Mouse (Mus musculus) midbrain, embryonic 14.5 days (tissue): ENCODE data around the gene Kcnq5. TPM values are rescaled to one million over a fixed set of nuclear protein-coding genes. Genes with fewer than 3 reads are reported as not detected.
"Not testable (repeated sequence)": the region's sequence is repeated elsewhere in the genome, so short reads cannot be mapped to it uniquely, and the experiment has no call there.

Experiments used
- ATAC-seq: fragments of 200-750 bp; cut with Nextera tagmentation; 2 replicates; pipeline ENCODE4 v1.8.0; 2017; ENCODE audit warnings: moderate number of reproducible peaks, moderate library complexity; ENCODE audit not compliant: low FRiP score, low TSS enrichment
- DNase-seq: peaks from one replicate; pipeline ENCODE4 v3.0.0-alpha.2; 2015
- H3K27ac ChIP-seq: fragments of 300-500 bp; sonication (generic); replicated peaks from 2 replicates; pipeline ENCODE4 v1.5.1; 2014; ENCODE audit warnings: mild to moderate bottlenecking, low read depth, low read length, moderate library complexity
- H3K27me3 ChIP-seq: fragments of 300-500 bp; sonication (generic); 2 replicates; pipeline ENCODE4 v1.6.1; 2014; ENCODE audit warnings: low read length, control low read depth, mixed read lengths; ENCODE audit not compliant: control insufficient read depth, insufficient read depth
- H3K36me3 ChIP-seq: fragments of 300-500 bp; sonication (generic); 2 replicates; pipeline ENCODE4 v1.6.1; 2014; ENCODE audit warnings: low read length, control low read depth; ENCODE audit not compliant: control insufficient read depth, insufficient read depth
- H3K4me1 ChIP-seq: fragments of 300-500 bp; sonication (generic); 2 replicates; pipeline ENCODE4 v1.6.1; 2014; ENCODE audit warnings: mild to moderate bottlenecking, antibody characterized with exemption, low read length, control low read depth; ENCODE audit not compliant: control insufficient read depth, insufficient read depth
- H3K4me2 ChIP-seq: fragments of 300-500 bp; sonication (generic); 2 replicates; pipeline ENCODE4 v1.6.1; 2014; ENCODE audit warnings: mild to moderate bottlenecking, low read length, moderate library complexity
- H3K4me3 ChIP-seq: fragments of 300-500 bp; sonication (generic); replicated peaks from 2 replicates; pipeline ENCODE4 v1.5.1; 2014; ENCODE audit warnings: low read depth, low read length
- H3K9ac ChIP-seq: fragments of 300-500 bp; sonication (generic); replicated peaks from 2 replicates; pipeline ENCODE4 v1.6.1; 2014; ENCODE audit warnings: mild to moderate bottlenecking, low read length, moderate library complexity
- H3K9me3 ChIP-seq: fragments of 300-500 bp; sonication (generic); 2 replicates; pipeline ENCODE4 v1.6.1; 2016; ENCODE audit warnings: low read length, control low read depth, mixed read lengths; ENCODE audit not compliant: control insufficient read depth
- WGBS: fragments of 180-500 bp; shearing (Covaris S2); extraction: QIAGEN DNeasy Blood & Tissue Kit; methylation state at CpG from one replicate; pipeline ENCODE4 v1.1.7; 2014; 5-methylcytosine and 5-hydroxymethylcytosine counted together
- polyA plus RNA-seq: library from polyadenylated mRNA; unstranded; fragments of >200 nt; fragmentation: Nextera tagmentation; extraction: Ambion mirVana; gene quantifications from 2 replicates; pipeline ENCODE4 v1.2.1, GENCODE M21; 2014

Kcnq5 gene
- polyA plus RNA-seq, 1 experiment from 2014 or later: 1.2 TPM

DNA sequence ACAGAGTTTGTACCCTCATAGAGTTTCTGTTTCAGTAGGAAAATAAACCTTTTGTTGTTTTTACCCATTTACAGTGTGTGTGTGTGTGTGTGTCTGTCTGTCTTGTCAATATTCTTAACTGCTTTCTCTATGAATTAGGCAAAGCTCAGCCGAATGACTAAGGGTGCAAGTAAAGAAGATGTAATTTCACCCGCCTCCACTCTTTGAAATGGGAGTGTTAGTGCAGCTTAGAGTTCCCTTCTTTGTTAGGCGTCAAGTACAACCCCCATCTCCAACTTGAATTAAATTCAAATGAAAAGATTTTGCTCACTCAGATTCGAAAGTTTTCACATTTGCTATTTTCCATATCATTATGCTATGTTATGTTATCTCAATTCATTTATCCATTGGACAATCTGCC lies 361.1 kb downstream of the Kcnq5 start:
- ATAC-seq (no peak), DNase-seq (no peak)
- Histone ChIP-seq H3K27ac (no peak overlapping the region), H3K4me3 (no peak overlapping the region), H3K36me3 (no peaks in the 10 kb centered on the region), H3K4me1 (no peaks in the 10 kb centered on the region), H3K9ac (no peak overlapping the region), H3K4me2 (no peak overlapping the region), H3K9me3 (no peaks in the 10 kb centered on the region), H3K27me3 (no peaks in the 10 kb centered on the region)
- 67% methylated on average over 4 of the region's 4 CpGs for WGBS

DNA sequence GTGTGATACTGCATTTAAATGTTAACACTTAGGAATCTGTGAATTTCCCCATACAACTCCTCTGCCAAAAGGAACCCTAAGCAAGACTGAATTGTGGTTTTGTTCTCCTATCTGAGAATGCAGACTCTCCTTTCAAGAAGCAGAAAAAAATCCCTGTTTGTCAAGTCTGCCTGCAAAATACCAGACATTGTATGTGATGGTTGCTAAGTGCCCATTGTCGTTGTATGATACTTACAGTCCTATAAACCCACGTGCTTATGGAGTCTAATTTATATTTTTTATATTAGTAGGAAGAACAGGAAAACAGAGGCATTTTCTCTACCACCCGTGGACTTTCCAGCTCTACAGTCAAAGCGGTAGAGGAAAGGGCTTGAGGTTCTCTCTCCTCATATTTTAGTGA lies 367.9 kb downstream of the Kcnq5 start:
- Histone ChIP-seq H3K27ac (no peak overlapping the region), H3K4me3 (no peak overlapping the region), H3K9ac (no peak overlapping the region), H3K27me3 (no peaks in the 10 kb centered on the region), H3K4me1 (no peaks in the 10 kb centered on the region), H3K4me2 (no peak overlapping the region), H3K36me3 (no peaks in the 10 kb centered on the region), H3K9me3 (no peaks in the 10 kb centered on the region)
- DNase-seq (no peak), ATAC-seq (no peak)
- WGBS: 52% methylated on average over 4 of the region's 4 CpGs

DNA sequence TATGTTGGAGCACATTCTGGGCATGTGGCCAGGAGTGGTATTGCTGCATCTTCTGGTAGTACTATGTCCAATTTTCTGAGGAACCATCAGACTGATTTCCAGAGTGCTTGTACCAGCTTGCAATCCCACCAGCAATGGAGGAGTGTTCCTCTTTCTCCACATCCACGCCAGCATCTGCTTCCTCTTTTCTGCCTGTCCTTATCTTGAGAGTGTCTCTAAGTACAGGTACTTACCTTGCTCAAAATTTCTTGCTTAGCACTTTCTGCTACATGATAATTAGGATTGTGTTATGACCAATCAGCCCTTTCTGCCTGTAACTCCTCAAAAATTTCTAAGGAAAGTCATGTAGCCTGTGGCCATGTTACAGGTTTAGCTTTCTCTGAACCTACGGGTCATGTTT lies 394.3 kb downstream of the Kcnq5 start:
- 94% methylated on average over 2 of the region's 2 CpGs for WGBS
- not testable (repeated sequence) for H3K27ac ChIP-seq, H3K27me3 ChIP-seq, ATAC-seq, H3K4me3 ChIP-seq, H3K4me1 ChIP-seq, H3K36me3 ChIP-seq, H3K9me3 ChIP-seq, DNase-seq, H3K9ac ChIP-seq, H3K4me2 ChIP-seq

DNA sequence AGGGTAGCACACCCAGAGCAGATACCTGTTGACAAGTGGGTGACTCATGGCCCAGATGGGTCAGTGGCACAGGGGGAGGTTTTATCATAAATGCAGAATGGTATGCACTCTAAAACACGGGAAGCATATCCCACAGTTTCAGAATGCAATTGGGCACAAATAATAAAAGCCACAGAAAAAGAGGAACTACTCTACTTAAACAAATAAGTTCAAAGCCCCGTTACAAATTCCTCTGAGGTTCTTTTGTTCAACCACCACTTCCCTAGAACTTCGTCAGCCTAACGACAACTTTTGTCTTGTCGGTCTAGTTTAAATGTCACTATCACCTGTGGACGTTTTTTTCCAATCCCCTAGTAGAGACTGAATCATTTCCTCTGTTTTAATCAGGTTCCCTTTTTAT lies 407.1 kb downstream of the Kcnq5 start:
- no peak for ATAC-seq
- Histone ChIP-seq H3K9ac (no peak overlapping the region), H3K27ac (no peak overlapping the region), H3K4me1 (no peaks in the 10 kb centered on the region), H3K4me2 (no peak overlapping the region), H3K9me3 (no peaks in the 10 kb centered on the region), H3K36me3 (no peaks in the 10 kb centered on the region), H3K4me3 (no peak overlapping the region), H3K27me3 (no peaks in the 10 kb centered on the region)
- 81% methylated on average over 6 of the region's 6 CpGs for WGBS
- DNase-seq: no peak

DNA sequence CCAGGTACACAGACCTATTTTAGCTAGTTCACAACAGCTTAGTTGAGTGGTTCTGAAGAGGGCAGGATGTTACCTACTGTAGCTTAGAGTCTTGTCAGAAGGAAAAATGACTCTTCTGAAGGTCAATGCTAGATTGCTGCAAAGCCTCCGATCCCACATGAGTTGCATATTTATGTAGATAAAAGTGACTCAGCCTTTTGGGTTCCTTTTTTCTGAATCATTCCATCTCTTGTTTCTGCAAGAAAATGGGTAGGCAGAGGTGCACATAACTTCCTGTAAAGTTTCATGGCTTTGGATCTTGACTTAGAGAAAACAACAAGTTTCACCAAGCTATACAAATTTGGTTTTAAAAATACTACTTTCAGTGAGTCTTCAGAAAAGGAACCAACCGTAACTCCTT lies 409.0 kb downstream of the Kcnq5 start:
- no peak overlapping the region for H3K4me2 ChIP-seq
- H3K4me1 ChIP-seq: no peaks in the 10 kb centered on the region
- H3K4me3 ChIP-seq: no peak overlapping the region
- no peaks in the 10 kb centered on the region for H3K36me3 ChIP-seq
- H3K27me3 ChIP-seq: no peaks in the 10 kb centered on the region
- no peak overlapping the region for H3K27ac ChIP-seq
- WGBS: 96% methylated on average over 2 of the region's 2 CpGs
- H3K9ac ChIP-seq: no peak overlapping the region
- no peak for DNase-seq
- no peaks in the 10 kb centered on the region for H3K9me3 ChIP-seq
- ATAC-seq: no peak

DNA sequence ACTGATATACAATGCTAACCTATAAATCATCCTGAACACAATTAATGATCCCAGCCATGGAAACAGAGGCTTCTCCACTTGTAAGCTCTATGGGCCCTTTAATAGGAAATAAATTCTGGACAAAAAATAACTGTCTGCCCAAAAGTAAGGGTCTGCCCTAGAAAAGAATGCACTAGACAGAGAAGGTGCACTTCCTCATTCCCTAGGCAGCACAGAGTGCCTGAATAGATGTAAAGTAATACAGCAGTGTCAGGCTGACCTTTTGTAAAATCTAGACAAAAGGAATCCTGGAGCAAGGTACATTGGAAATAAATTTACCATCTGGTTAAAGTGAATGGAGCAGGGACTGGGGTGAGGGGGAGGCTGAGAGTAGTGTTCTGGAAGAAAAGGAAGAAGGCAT lies 417.8 kb downstream of the Kcnq5 start:
- H3K27ac ChIP-seq: no peak overlapping the region
- H3K4me2 ChIP-seq: no peak overlapping the region
- H3K4me1 ChIP-seq: no peaks in the 10 kb centered on the region
- no peaks in the 10 kb centered on the region for H3K9me3 ChIP-seq
- DNase-seq (no peak), ATAC-seq (no peak)
- H3K4me3 ChIP-seq: no peak overlapping the region
- no peaks in the 10 kb centered on the region for H3K27me3 ChIP-seq
- H3K9ac ChIP-seq: no peak overlapping the region
- H3K36me3 ChIP-seq: no peaks in the 10 kb centered on the region

DNA sequence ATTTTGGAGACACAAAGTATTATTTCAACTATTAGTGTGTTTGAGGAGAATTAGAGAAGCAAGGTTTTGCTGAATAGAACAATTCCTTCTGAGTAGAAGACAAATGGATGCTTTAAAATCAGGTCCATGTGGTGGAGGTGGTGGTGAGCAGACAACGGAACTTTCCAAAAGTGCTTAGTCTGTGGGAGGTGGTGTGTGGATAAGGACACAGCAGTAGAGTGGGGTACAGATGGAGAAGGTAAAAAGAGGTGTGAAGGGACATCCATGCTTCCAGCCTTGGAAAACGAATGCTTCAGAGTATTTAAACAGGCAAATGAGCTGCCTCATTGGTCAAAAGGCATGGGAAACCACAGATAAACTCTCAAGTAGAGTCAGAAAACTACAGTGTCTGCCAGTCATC lies 422.3 kb downstream of the Kcnq5 start:
- Histone ChIP-seq H3K9ac (no peak overlapping the region), H3K27me3 (no peaks in the 10 kb centered on the region), H3K4me1 (no peaks in the 10 kb centered on the region), H3K4me2 (no peak overlapping the region), H3K36me3 (no peaks in the 10 kb centered on the region), H3K9me3 (no peaks in the 10 kb centered on the region), H3K27ac (no peak overlapping the region), H3K4me3 (no peak overlapping the region)
- WGBS: 82% methylated on average over 2 of the region's 2 CpGs
- DNase-seq: no peak
- no peak for ATAC-seq

DNA sequence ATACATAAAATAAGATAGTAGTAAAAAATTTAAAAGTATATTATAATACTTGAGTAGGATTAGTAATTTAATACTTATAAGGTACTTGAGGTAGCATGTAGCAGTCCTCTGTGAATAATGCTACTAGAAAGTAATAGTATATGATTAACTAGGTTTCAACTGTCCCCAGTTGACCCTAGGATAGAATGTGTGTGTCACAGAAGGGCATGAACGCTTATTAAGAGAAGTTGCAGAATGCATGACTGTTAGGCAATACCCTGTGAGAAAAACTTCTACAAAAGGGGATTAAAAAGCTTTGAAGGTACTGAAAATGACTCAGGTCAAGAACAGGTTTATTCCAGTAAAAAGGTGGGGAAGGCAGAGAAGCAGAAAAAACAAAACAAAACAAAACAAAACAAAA lies 430.9 kb downstream of the Kcnq5 start:
- Histone ChIP-seq H3K27me3 (no peaks in the 10 kb centered on the region), H3K9ac (no peak overlapping the region), H3K9me3 (no peaks in the 10 kb centered on the region), H3K4me3 (no peak overlapping the region), H3K4me1 (no peaks in the 10 kb centered on the region), H3K36me3 (no peaks in the 10 kb centered on the region), H3K27ac (no peak overlapping the region), H3K4me2 (no peak overlapping the region)
- WGBS: 83% methylated on average over 1 of the region's 1 CpGs
- ATAC-seq: no peak
- no peak for DNase-seq

DNA sequence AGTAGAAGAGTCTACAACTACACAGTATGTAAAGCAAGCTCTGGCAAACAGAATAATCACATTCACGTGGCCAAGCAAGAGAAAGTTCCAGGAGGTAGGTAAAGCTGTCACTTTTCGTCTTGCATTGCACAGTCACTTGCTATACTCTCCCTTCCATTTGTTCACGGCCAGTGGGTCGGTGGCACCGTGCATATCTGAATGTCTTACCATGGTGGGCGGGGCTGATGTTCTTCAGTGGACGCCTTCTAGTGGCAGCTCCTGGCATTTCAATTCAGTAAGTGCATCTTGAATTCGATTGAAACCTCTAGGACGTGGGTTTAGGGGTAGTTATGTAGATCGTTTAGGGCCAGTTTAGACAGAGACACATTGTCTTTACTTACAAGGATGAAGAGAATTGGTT lies 439.7 kb downstream of the Kcnq5 start:
- Histone ChIP-seq H3K4me3 (no peak overlapping the region), H3K4me2 (no peak overlapping the region), H3K27ac (no peak overlapping the region), H3K36me3 (no peaks in the 10 kb centered on the region), H3K9me3 (no peaks in the 10 kb centered on the region), H3K4me1 (no peaks in the 10 kb centered on the region), H3K27me3 (no peaks in the 10 kb centered on the region), H3K9ac (no peak overlapping the region)
- no peak for DNase-seq
- 78% methylated on average over 10 of the region's 10 CpGs for WGBS
- no peak for ATAC-seq
